Comparison of ENCODE assay signal across 8 mouse cellular contexts in the genomic region with DNA sequence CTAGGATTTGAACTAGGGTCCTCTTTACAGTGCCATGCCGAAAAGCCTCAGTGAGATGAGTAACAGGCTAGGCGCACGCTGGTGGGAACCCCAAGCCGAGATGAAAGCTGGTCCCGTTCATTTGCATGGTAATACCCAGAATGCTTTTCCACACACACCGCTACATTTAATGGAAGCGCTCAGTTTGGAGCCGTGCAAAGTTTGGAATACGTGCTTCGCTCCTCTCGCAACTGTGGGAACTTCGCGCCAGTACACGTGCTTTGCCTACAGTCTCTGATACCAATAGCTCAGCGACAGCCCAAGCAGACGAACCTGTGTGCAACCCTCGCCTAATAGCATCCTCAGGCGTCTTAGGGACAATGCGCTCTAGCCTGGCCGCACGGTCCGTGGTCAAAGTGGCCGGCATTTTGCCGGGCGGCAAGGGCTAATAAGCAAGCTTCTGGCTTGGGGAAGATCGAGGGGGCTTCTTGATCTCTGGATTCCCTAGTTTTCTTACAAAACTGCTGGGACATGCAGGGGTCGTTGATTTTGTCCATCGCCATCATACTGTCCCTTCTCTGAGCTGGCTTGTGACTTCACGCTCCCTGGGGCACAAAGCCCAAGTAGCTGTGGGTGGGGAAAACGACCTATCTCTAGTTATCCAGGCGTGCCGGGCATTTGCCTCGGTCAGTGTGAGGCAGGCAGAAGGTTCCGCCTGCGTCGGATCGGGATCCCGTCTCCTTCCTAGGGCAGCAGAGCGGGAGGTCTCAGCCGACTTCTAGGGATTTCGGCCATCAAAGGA. TPM values are rescaled to one million over a fixed set of nuclear protein-coding genes. Genes with fewer than 3 reads are reported as not detected.
DNase-seq lines count a peak whose midpoint lies in the region; ATAC-seq lines count a peak whose summit lies in the region.

Gene Patz1 (plus strand): TSS at position 354 of the 781 bp plus-strand sequence.

- H3K4me2 ChIP-seq in forebrain, embryonic 15.5 days (replicated peaks) = peak within 1 kb of the TSS; percentile 93
- H3K4me2 ChIP-seq in neural tube, embryonic 14.5 days (ENCODE audit: low read depth, low read length) = peak within 1 kb of the TSS; percentile 100

- H3K4me3 ChIP-seq in forebrain, embryonic 15.5 days = peak within 1 kb of the TSS; percentile 75
- H3K4me3 ChIP-seq in neural tube, embryonic 14.5 days (ENCODE audit: low read depth, low read length) = peak within 1 kb of the TSS; percentile 81

- H3K36me3 ChIP-seq in forebrain, embryonic 15.5 days = no peaks in the 10 kb centered on the region
- H3K36me3 ChIP-seq in neural tube, embryonic 14.5 days (ENCODE audit: control insufficient read depth, insufficient read depth, low read length) = peaks cover 2% of the 10 kb centered on the region

- H3K4me1 ChIP-seq in forebrain, embryonic 15.5 days = peaks cover 27% of the 10 kb centered on the region
- peaks cover 25% of the 10 kb centered on the region for H3K4me1 ChIP-seq in neural tube, embryonic 14.5 days (ENCODE audit: control insufficient read depth, insufficient read depth, low read length)

- H3K9me3 ChIP-seq in forebrain, embryonic 15.5 days = no peaks in the 10 kb centered on the region
- H3K9me3 ChIP-seq in neural tube, embryonic 14.5 days (ENCODE audit: control insufficient read depth, low read length) = no peaks in the 10 kb centered on the region

- H3K9ac ChIP-seq in forebrain, embryonic 15.5 days (replicated peaks) = peak within 1 kb of the TSS; percentile 99
- peak within 1 kb of the TSS; percentile 97 for H3K9ac ChIP-seq in neural tube, embryonic 14.5 days (replicated peaks; ENCODE audit: low read depth, low read length)

- WGBS in forebrain, embryonic 15.5 days = 0% methylated on average over 41 of the region's 41 CpGs
- under 1% methylated on average over 41 of the region's 41 CpGs for WGBS in neural tube, embryonic 14.5 days

- ATAC-seq in forebrain, embryonic 15.5 days (replicated peaks) = no peak; the same call in 1 of the 2 replicates
- ATAC-seq in neural tube, embryonic 14.5 days (ENCODE audit: low read depth) = peak; percentile 19

- DNase-seq in NIH3T3 (ENCODE audit: low read depth) = peak; percentile 70
- peak; percentile 67 for DNase-seq in cerebellum, adult 11 months
- DNase-seq in heart, postnatal 4 days = peak; percentile 65
- peak in 1 of 2 experiments; percentile 64 for DNase-seq in layer of hippocampus, adult 18-20 months (ENCODE audit: low spot score in 2 of 2)
- DNase-seq in lung, adult 18-20 months = peak; percentile 45 to 57
- peak; percentile 57 for DNase-seq in thymus, postnatal 4 days

- no peaks in the 10 kb centered on the region for H3K27me3 ChIP-seq in forebrain, embryonic 15.5 days
- no peaks in the 10 kb centered on the region for H3K27me3 ChIP-seq in neural tube, embryonic 14.5 days (ENCODE audit: control insufficient read depth, insufficient read depth, low read length)

- H3K27ac ChIP-seq in forebrain, embryonic 15.5 days (replicated peaks) = peak within 1 kb of the TSS; percentile 100
- peak within 1 kb of the TSS; percentile 100 for H3K27ac ChIP-seq in neural tube, embryonic 14.5 days (ENCODE audit: low read depth, low read length)

RNA-seq across cellular contexts. Expression of gene Patz1, which starts in this region (rescaled TPM):
- 63.5 and 66.2 TPM in 2 replicates for polyA plus RNA-seq in forebrain, embryonic 15.5 days (2015; fragmentation: Nextera tagmentation; extraction: Ambion mirVana)
- 10 to 100 TPM; 38.5 to 41.6 TPM for total RNA-seq in heart, postnatal 4 days (2021)
- 10 to 100 TPM; 50.6 to 51.5 TPM for total RNA-seq in layer of hippocampus, adult 18-20 months (2021)
- 42.8 and 55.0 TPM in 2 replicates for polyA plus RNA-seq in neural tube, embryonic 14.5 days (2014; fragmentation: Nextera tagmentation; extraction: Ambion mirVana)
